Mouse (Mus musculus) heart, adult 2 months (tissue): Measurements from ENCODE around the gene Krtap26-1. TPM values are rescaled to one million over a fixed set of nuclear protein-coding genes. Genes with fewer than 3 reads are reported as not detected.

Experiments used
- DNase-seq, 2 experiments: peaks; one replicate each; pipeline ENCODE4 v3.0.0; 2021
- H3K27ac ChIP-seq: fragments of 200-600 bp; 2 replicates; pipeline ENCODE4 v1.8.1; 2022
- H3K27me3 ChIP-seq: fragments of 200-500 bp; 2 replicates; pipeline ENCODE4 v1.6.1; 2012; ENCODE audit warnings: mild to moderate bottlenecking, low read length, inconsistent platforms, mixed read lengths; ENCODE audit not compliant: control insufficient read depth, insufficient read depth
- H3K36me3 ChIP-seq: fragments of 200-500 bp; 2 replicates; pipeline ENCODE4 v1.6.1; 2012; ENCODE audit warnings: low read length, inconsistent platforms; ENCODE audit not compliant: control insufficient read depth, insufficient read depth
- H3K4me1 ChIP-seq: fragments of 200-500 bp; 2 replicates; pipeline ENCODE4 v1.6.1; 2011; ENCODE audit warnings: low read length; ENCODE audit not compliant: control insufficient read depth, insufficient read depth
- H3K4me3 ChIP-seq: fragments of 200-600 bp; 2 replicates; pipeline ENCODE4 v1.8.1; 2022
- H3K79me2 ChIP-seq: fragments of 200-500 bp; replicated peaks from 2 replicates; pipeline ENCODE4 v1.6.1; 2012; ENCODE audit warnings: mild to moderate bottlenecking, inconsistent platforms, low read length, moderate library complexity, mixed read lengths; ENCODE audit not compliant: control insufficient read depth, insufficient read depth
- H3K9ac ChIP-seq: fragments of 200-500 bp; 2 replicates; pipeline ENCODE4 v1.6.1; 2012; ENCODE audit warnings: low read depth, mild to moderate bottlenecking, control low read depth, inconsistent platforms, low read length, mixed read lengths
- CTCF ChIP-seq: fragments of 200-600 bp; IDR thresholded peaks from 2 replicates; pipeline ENCODE4 v1.8.1; 2022; ENCODE audit warnings: antibody characterized with exemption, mild to moderate bottlenecking, moderate library complexity
- EP300 ChIP-seq: fragments of 200-500 bp; IDR thresholded peaks from 2 replicates; pipeline ENCODE4 v1.6.1; 2011; ENCODE audit warnings: low read depth, low read length, control low read depth; ENCODE audit not compliant: insufficient read depth
- POLR2A ChIP-seq: fragments of 200-500 bp; IDR thresholded peaks from 2 replicates; pipeline ENCODE4 v1.6.1; 2011; ENCODE audit warnings: mild to moderate bottlenecking, low read depth, low read length, control low read depth; ENCODE audit not compliant: insufficient read depth
- WGBS: fragments of 180-500 bp; shearing (Covaris S2); methylation state at CpG from one replicate; pipeline ENCODE4 v1.1.7; 2018; 5-methylcytosine and 5-hydroxymethylcytosine counted together
- intact Hi-C: fragments of 180-260 bp; cut with DNase I; formaldehyde crosslinking; loops from one replicate; pipeline ENCODE4 v1.15.1; 2025
- polyA plus RNA-seq: library from polyadenylated mRNA; depleted of rRNA; stranded (reverse); fragments of >200 nt; gene quantifications from 2 replicates; pipeline ENCODE4 v1.2.3, GENCODE M21; 2012
- total RNA-seq, 2 experiments: library from RNA; stranded (reverse); gene quantifications; 2 replicates each; pipeline ENCODE4 v1.2.3; 2021

Krtap26-1 gene
- total and polyA plus RNA-seq, 3 experiments: not detected

GRCm38 (mm10) chr16:88627566-88627965 is 20.0 kb downstream of the Krtap26-1 start, which contains the start of gene 2310079G19Rik:
TSS of gene 2310079G19Rik (minus strand) at chr16:88627666.
- no peaks in the 10 kb centered on the region for H3K4me1 ChIP-seq
- TF ChIP-seq EP300 (no peak), CTCF (no peak), POLR2A (no peak)
- no peak for DNase-seq
- no peak within 1 kb of the TSS for H3K27ac ChIP-seq
- H3K79me2 ChIP-seq: no peaks in the 10 kb centered on the region
- intact Hi-C loops: no loop called here
- 85% methylated on average over 4 of the region's 4 CpGs for WGBS
- no peaks in the 10 kb centered on the region for H3K27me3 ChIP-seq
- H3K4me3 ChIP-seq: no peak within 1 kb of the TSS
- no peak within 1 kb of the TSS for H3K9ac ChIP-seq
- H3K36me3 ChIP-seq: no peaks in the 10 kb centered on the region

DNA sequence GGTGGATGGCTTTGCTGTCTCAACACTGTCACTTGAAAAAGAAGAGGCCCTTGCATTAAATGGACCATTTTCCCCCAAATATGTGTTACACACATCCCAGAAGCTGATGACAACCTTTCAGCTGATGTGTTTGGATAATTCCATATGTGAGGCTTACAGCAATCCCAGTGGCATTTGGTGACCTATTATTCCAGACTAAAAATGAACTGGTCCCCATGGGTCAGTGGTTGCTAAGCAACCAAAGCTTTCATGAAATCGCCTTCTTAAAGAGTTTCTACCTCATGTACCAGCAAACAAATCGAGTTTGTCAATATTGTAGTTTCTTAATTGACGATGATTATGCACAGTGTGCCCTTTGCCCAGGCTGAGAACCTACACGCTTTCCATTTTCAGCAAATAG is 34.9 kb downstream of the Krtap26-1 start:
- intact Hi-C loops: no loop called here

GRCm38 (mm10) chr16:88611922-88612321 is 35.7 kb downstream of the Krtap26-1 start, which contains the start of gene Krtap24-1:
TSS of gene Krtap24-1 (minus strand) at chr16:88612279.
- H3K4me3 ChIP-seq: no peak within 1 kb of the TSS
- DNase-seq: no peak
- no peak within 1 kb of the TSS for H3K27ac ChIP-seq
- no peaks in the 10 kb centered on the region for H3K27me3 ChIP-seq
- TF ChIP-seq CTCF (no peak), EP300 (no peak)
- WGBS: 85% methylated on average over 8 of the region's 8 CpGs
- no peaks in the 10 kb centered on the region for H3K4me1 ChIP-seq
- intact Hi-C loops: no loop called here
- H3K36me3 ChIP-seq: no peaks in the 10 kb centered on the region
- H3K79me2 ChIP-seq: no peaks in the 10 kb centered on the region
- H3K9ac ChIP-seq: no peak within 1 kb of the TSS

More for the DNA sequence above, 34.9 kb downstream of the Krtap26-1 start:
- TF ChIP-seq EP300: no peak
- TF ChIP-seq CTCF: no peak
- TF ChIP-seq POLR2A: no peak
- Histone ChIP-seq H3K36me3 (no peaks in the 10 kb centered on the region), H3K27me3 (no peaks in the 10 kb centered on the region), H3K4me3 (no peak overlapping the region), H3K9ac (no peak overlapping the region), H3K27ac (no peak overlapping the region), H3K4me1 (no peaks in the 10 kb centered on the region), H3K79me2 (no peaks in the 10 kb centered on the region)
- DNase-seq: no peak
- WGBS: 70% methylated on average over 4 of the region's 4 CpGs

GRCm38 (mm10) chr16:88604570-88604969 is 43.0 kb downstream of the Krtap26-1 start:
- WGBS: 87% methylated on average over 6 of the region's 6 CpGs
- TF ChIP-seq EP300: no peak
- TF ChIP-seq CTCF: no peak
- no peak for TF ChIP-seq POLR2A

GRCm38 (mm10) chr16:88602464-88602863 is 45.1 kb downstream of the Krtap26-1 start:
- no peaks in the 10 kb centered on the region for H3K4me1 ChIP-seq
- DNase-seq: no peak
- 36% methylated on average over 1 of the region's 1 CpGs for WGBS
- H3K36me3 ChIP-seq: no peaks in the 10 kb centered on the region
- intact Hi-C loops: no loop called here
- H3K27ac ChIP-seq: no peak overlapping the region
- TF ChIP-seq POLR2A (no peak), CTCF (no peak)
- H3K4me3 ChIP-seq: no peak overlapping the region
- no peaks in the 10 kb centered on the region for H3K79me2 ChIP-seq
- H3K9ac ChIP-seq: no peak overlapping the region
- H3K27me3 ChIP-seq: no peaks in the 10 kb centered on the region

More at GRCm38 (mm10) chr16:88604570-88604969, 43.0 kb downstream of the Krtap26-1 start:
- Histone ChIP-seq H3K9ac (no peak overlapping the region), H3K4me3 (no peak overlapping the region), H3K36me3 (no peaks in the 10 kb centered on the region), H3K4me1 (no peaks in the 10 kb centered on the region), H3K27me3 (no peaks in the 10 kb centered on the region), H3K79me2 (no peaks in the 10 kb centered on the region), H3K27ac (no peak overlapping the region)
- DNase-seq: no peak
- intact Hi-C loops: no loop called here

GRCm38 (mm10) chr16:88600303-88600702 is 47.3 kb downstream of the Krtap26-1 start:
- no peak for TF ChIP-seq CTCF
- no peak for TF ChIP-seq EP300
- TF ChIP-seq POLR2A: no peak
- Histone ChIP-seq H3K4me3 (no peak overlapping the region), H3K4me1 (no peaks in the 10 kb centered on the region), H3K79me2 (no peaks in the 10 kb centered on the region), H3K36me3 (no peaks in the 10 kb centered on the region), H3K27me3 (no peaks in the 10 kb centered on the region), H3K27ac (no peak overlapping the region), H3K9ac (no peak overlapping the region)
- WGBS: 79% methylated on average over 8 of the region's 8 CpGs
- no peak for DNase-seq
- intact Hi-C loops: no loop called here
